Mouse (Mus musculus) heart, adult 18-20 months (tissue): ENCODE measurements around the gene C2cd4a. TPM values are rescaled to one million over a fixed set of nuclear protein-coding genes. Genes with fewer than 3 reads are reported as not detected.

ENCODE experiments used
- DNase-seq, 2 experiments: peaks; one replicate each; pipeline ENCODE4 v3.0.0; 2021 to 2022; ENCODE audit warnings: mixed read lengths in 1 of 2
- total RNA-seq, 2 experiments: library from RNA; stranded (reverse); gene quantifications; 2 replicates each; pipeline ENCODE4 v1.2.3; 2021

The C2cd4a gene
- total RNA-seq, 2 experiments from 2014 or later, result not detected

DNA sequence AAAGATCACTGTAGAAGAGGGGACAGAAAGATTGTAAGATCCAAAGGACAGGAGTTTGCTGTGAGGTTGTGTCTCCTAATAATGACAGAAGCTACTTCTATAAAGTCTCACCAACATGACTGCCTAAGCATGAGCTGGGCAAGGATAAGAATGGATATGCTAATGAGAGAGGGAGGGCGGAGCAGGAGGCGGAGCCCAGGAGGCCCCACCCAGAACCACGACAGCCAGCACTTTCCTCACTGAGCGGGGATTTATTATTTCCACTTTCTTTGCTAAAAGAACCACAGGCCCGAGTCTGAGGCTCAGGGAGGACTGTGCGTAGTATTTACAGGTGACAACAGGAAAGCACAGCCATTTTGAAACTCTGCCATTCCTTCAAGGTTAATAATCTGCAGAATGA lies 44.5 kb downstream of the C2cd4a start:
- DNase-seq, result no peak

- no peak for DNase-seq
Measured at GRCm38 (mm10) chr9:67786311-67786710, 45.8 kb downstream of the C2cd4a start.

DNA sequence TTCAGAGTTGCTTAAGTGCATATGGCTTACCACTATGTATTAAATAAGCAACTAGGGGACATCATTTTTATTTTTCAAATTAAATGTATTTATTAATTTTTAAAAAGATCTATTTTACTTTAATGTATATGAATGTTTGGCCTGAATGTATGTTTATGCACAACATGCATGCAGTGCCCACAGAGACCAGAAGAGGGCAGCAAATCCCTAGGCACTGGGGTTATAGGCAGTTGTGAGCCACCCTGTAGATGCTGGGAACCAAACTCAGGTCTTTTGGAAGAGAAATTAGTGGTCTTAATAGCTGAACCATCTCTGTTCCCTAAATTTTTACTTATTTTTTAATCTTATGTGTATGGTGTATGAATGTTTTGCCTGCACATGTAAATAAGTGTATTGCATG lies 48.2 kb downstream of the C2cd4a start:
- no peak for DNase-seq

GRCm38 (mm10) chr9:67783464-67783863 lies 48.7 kb downstream of the C2cd4a start:
- no peak for DNase-seq

DNA sequence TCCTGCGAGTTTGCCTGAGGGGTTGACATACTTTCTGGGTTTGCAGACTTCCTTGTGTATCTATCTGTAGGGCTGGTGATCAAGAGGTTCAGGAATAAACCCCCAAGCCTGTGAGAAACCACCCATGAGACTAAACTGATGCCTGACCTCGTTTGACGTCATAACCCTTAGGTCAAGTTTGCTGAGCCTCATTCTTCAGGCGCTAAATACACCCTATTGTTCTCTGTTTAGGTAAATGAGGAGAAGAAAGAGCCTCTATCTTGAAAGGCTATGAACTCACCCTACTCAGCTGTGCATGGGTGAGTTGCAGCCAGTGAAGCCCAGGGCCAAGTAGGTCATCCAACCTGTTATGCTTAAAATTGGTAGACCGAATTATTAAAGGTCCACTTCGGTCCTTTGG lies 49.3 kb downstream of the C2cd4a start:
- DNase-seq, result no peak

Other genes starting within 250 kb of the C2cd4a start
- gene C2cd4b, start 72.9 kb downstream of the C2cd4a start, total RNA-seq, result under 1 TPM; 0.52 to 0.72 TPM
- 10 to 100 TPM; 48.4 to 50.0 TPM for gene Vps13c, start 8.1 kb upstream of the C2cd4a start, total RNA-seq